Mouse (Mus musculus) liver, adult 2 months (tissue): Measurements from ENCODE around the gene Nol6. TPM values are rescaled to one million over a fixed set of nuclear protein-coding genes. Genes with fewer than 3 reads are reported as not detected.

Experiments
- DNase-seq: peaks from one replicate; pipeline ENCODE4 v3.0.0-alpha.2; 2011; ENCODE audit warnings: low read depth, low spot score; ENCODE audit errors: extremely low read depth
- H3K27ac ChIP-seq: fragments of 200-500 bp; replicated peaks from 2 replicates; pipeline ENCODE4 v1.5.1; 2012; ENCODE audit warnings: low read depth, mild to moderate bottlenecking, control low read depth, inconsistent platforms, low read length; ENCODE audit not compliant: insufficient read depth
- H3K27me3 ChIP-seq: fragments of 200-500 bp; 2 replicates; pipeline ENCODE4 v1.6.1; 2012; ENCODE audit warnings: mild to moderate bottlenecking, moderate library complexity, low read length, inconsistent platforms; ENCODE audit not compliant: control insufficient read depth, insufficient read depth
- H3K36me3 ChIP-seq: fragments of 200-500 bp; 2 replicates; pipeline ENCODE4 v1.6.1; 2012; ENCODE audit warnings: low read length, inconsistent platforms; ENCODE audit not compliant: control insufficient read depth, insufficient read depth
- H3K4me1 ChIP-seq: fragments of 200-500 bp; 2 replicates; pipeline ENCODE4 v1.6.1; 2011; ENCODE audit warnings: low read length; ENCODE audit not compliant: control insufficient read depth, insufficient read depth
- H3K4me3 ChIP-seq: fragments of 200-500 bp; 2 replicates; pipeline ENCODE4 v1.5.1; 2011; ENCODE audit warnings: low read depth, mild to moderate bottlenecking, control low read depth, low read length, moderate library complexity; ENCODE audit not compliant: insufficient read depth
- H3K79me2 ChIP-seq: fragments of 200-500 bp; 2 replicates; pipeline ENCODE4 v1.6.1; 2012; ENCODE audit warnings: inconsistent platforms, mild to moderate bottlenecking, low read length, moderate library complexity; ENCODE audit not compliant: control insufficient read depth, insufficient read depth
- H3K9ac ChIP-seq: fragments of 200-500 bp; 2 replicates; pipeline ENCODE4 v1.6.1; 2012; ENCODE audit warnings: low read depth, mild to moderate bottlenecking, control low read depth, inconsistent platforms, low read length
- CTCF ChIP-seq: fragments of 200-500 bp; IDR thresholded peaks from 2 replicates; pipeline ENCODE4 v1.5.1; 2011; ENCODE audit warnings: low read depth, low read length, control low read depth
- POLR2A ChIP-seq: fragments of 200-500 bp; IDR thresholded peaks from 2 replicates; pipeline ENCODE4 v1.6.1; 2011; ENCODE audit warnings: low read length, control low read depth; ENCODE audit not compliant: insufficient read depth; ENCODE audit errors: extremely low read depth
- WGBS: fragments of 180-500 bp; shearing (Covaris S2); methylation state at CpG from one replicate; pipeline ENCODE4 v1.1.7; 2018; 5-methylcytosine and 5-hydroxymethylcytosine counted together
- polyA plus RNA-seq: library from polyadenylated mRNA; depleted of rRNA; stranded (reverse); fragments of >200 nt; gene quantifications from 2 replicates; pipeline ENCODE4 v1.2.3, GENCODE M21; 2012; rRNA removed
- total RNA-seq: library from RNA; depleted of rRNA; stranded (reverse); fragments of >200 nt; gene quantifications from 2 replicates; pipeline ENCODE4 v1.2.3, GENCODE M21; 2014; rRNA removed

Gene Nol6
- total RNA-seq = 6.6 and 7.2 TPM in 2 replicates
- polyA plus RNA-seq = 16.8 and 18.7 TPM in 2 replicates

DNA sequence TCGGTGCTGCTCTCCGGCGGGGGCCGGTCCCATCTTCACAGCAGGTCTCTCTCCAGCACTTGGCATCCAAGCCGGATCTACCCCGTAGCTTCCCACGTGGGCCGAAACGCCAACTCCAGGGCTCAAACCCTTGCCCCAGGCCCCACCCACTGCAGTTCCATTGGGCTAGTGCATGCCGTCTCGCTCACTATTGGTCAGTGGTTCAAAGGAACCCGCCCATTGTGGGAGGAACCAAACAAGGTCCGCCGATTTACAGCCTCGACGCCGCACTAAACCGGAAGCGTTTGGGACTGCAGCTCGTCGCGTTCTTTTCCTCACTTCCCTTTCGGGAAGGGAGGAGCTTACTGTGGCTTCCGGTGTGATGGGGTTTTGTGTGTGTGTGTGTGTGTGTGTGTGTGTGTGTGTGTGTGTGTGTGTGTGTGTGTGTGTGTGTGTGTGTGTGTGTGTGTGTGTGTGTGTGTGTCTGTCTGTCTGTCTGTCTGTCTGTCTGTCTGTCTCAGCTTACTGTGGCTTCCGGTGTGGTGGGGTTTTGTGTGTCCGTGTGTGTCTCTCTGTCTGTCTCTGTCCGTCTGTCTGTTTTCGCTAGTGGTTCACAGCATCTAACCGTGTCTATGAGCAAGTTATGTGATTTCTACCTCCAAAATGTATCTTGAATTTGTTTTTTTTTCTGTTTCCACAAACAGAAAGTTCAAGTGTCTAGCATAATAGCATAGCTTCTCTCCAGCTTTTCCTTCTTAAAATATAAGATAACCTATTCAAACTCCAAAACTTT is at the start of gene Nol6:
Gene Nol6, minus strand, starts transcription at position 276 of the 772 bp plus-strand sequence.
- Histone ChIP-seq H3K27ac (no peak within 1 kb of the TSS), H3K9ac (peak within 1 kb of the TSS; percentile 67), H3K4me1 (peaks cover 3% of the 10 kb centered on the region; the same call in 1 of the 2 replicates), H3K27me3 (no peaks in the 10 kb centered on the region), H3K36me3 (peaks cover 3% of the 10 kb centered on the region; the same call in 1 of the 2 replicates), H3K4me3 (peak within 1 kb of the TSS; percentile 74), H3K79me2 (0 out of 2 replicates have a peak, but pooled peaks cover 4% of the 10 kb centered on the region)
- WGBS = under 1% methylated on average over 29 of the region's 29 CpGs
- DNase-seq = peak; percentile 98
- TF ChIP-seq POLR2A = no peak; the same call in 1 of the 2 replicates
- TF ChIP-seq CTCF = no peak

DNA sequence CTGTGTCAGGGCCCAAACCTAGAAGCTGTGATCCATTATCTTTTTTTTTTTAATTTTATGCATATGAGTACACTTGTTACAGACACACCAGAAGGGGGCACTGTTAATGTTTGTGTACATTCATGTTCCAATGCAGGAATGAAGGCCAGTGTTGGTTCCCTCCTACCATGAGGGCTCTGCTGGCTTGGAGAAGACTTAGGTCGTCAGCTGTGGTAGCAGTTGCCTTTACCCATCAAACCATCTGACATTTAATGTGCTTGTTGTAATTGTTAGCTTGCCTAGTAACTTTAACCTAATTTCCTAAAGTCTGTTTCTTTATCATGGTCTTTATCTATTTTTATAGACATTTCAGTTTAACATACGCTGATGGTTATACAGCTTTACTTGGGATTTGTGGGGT is 46.7 kb upstream of the Nol6 start:
- no peak overlapping the region for H3K9ac ChIP-seq
- WGBS = 87% methylated on average over 2 of the region's 2 CpGs
- no peaks in the 10 kb centered on the region for H3K4me1 ChIP-seq
- peaks cover 11% of the 10 kb centered on the region for H3K36me3 ChIP-seq
- TF ChIP-seq POLR2A (no peak), CTCF (no peak)
- H3K27ac ChIP-seq = no peak overlapping the region
- no peak overlapping the region for H3K4me3 ChIP-seq
- no peaks in the 10 kb centered on the region for H3K27me3 ChIP-seq
- peaks cover 45% of the 10 kb centered on the region for H3K79me2 ChIP-seq
- no peak for DNase-seq

DNA sequence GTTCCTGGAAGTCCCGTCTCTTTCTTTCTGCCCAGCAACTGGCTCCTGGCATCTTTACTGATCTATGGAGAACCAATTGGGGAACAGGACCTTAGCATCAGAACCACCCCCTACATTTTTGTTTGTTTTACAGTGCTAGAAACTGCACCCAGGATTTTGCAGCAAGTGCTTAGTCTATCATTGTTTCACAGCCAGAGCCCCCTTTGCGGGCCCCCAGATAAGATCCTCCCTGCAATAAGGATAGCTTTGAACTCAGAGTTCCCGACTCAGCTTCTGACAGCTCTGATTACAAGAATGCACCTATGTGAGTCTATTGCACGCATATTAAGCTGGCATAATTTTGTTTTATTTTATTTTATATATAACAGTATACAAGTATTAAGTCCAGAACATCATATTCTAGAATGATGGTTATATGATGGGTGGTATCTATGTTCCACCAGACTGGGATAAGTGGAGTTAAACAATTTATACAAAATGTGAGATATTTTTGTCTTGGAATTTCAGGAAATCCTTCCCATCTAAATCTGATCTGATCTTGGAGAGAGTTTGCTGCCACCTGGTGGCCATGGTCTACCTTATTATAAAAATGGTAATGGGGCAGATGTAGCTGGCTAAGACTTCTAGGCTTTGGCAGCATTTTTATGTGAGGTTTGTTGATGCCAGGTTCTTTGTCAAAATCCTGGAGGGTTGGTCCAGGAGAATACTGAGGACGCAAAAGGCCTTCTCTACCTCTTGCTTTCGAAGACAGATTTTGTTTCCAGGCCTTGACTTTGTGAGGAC is 41.6 kb upstream of the Nol6 start:
- Histone ChIP-seq H3K27me3 (no peaks in the 10 kb centered on the region), H3K36me3 (peaks cover 1% of the 10 kb centered on the region; the same call in 1 of the 2 replicates), H3K4me1 (no peaks in the 10 kb centered on the region; the same call in 1 of the 2 replicates), H3K27ac (no peak overlapping the region), H3K9ac (no peak overlapping the region), H3K79me2 (peaks cover 35% of the 10 kb centered on the region; the same call in 1 of the 2 replicates), H3K4me3 (no peak overlapping the region)
- peak; percentile 63 for DNase-seq
- TF ChIP-seq CTCF (peak; percentile 49; the same call in 1 of the 2 replicates), POLR2A (no peak)
- 54% methylated on average over 6 of the region's 6 CpGs for WGBS

DNA sequence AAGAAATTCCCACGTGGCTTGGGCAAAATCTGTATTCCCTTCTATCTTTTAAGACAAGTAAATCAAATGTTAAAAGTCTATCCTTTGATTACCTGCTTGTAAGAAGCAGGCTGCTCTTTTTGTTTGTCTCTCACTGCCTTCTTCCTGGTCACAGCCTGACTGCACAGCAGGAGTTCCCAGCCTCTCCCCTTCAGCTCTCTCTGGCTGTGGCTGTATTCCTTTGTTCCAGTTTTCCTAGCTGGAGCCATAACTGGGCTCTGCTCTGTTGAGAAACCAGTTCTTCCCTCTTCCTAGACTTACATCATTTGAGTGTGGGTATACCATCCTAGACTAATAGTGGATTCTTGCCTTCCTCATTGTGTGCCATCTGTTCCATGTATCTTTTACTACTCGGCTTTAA is 40.7 kb upstream of the Nol6 start:
- Histone ChIP-seq H3K36me3 (peaks cover under 1% of the 10 kb centered on the region; the same call in 1 of the 2 replicates), H3K4me3 (no peak overlapping the region), H3K4me1 (no peaks in the 10 kb centered on the region; the same call in 1 of the 2 replicates), H3K9ac (no peak overlapping the region), H3K27me3 (no peaks in the 10 kb centered on the region), H3K79me2 (peaks cover 33% of the 10 kb centered on the region; the same call in 1 of the 2 replicates), H3K27ac (no peak overlapping the region)
- TF ChIP-seq CTCF (no peak), POLR2A (no peak)
- no peak for DNase-seq
- WGBS = 46% methylated on average over 2 of the region's 2 CpGs

DNA sequence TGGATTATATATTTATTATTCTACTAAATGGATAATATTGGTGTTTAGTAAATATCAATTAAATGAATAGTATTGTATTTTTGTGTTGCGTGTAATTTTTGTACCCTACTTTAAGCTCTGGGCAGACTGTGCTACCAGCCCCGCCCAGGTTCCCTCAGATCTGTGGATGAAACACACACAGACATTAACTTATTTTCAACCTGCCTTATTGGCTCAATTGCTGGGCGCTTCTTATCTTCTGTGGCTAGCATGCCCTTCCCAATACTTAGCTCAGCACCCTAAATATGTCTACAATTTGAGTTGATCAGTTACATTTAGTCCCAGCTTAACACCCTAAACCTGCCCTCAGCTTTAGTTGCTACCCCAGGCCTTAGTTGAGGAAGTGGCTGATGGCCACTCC is 37.0 kb upstream of the Nol6 start:
- Histone ChIP-seq H3K27ac (no peak overlapping the region), H3K79me2 (peaks cover 33% of the 10 kb centered on the region; the same call in 1 of the 2 replicates), H3K4me1 (peaks cover 7% of the 10 kb centered on the region), H3K9ac (no peak overlapping the region), H3K36me3 (peaks cover 1% of the 10 kb centered on the region; the same call in 1 of the 2 replicates), H3K27me3 (no peaks in the 10 kb centered on the region), H3K4me3 (no peak overlapping the region)
- DNase-seq = no peak
- WGBS = 94% methylated on average over 3 of the region's 3 CpGs
- TF ChIP-seq POLR2A = no peak
- TF ChIP-seq CTCF = no peak
